Mouse (Mus musculus) left cerebral cortex, postnatal 25 days (tissue): Measurements from ENCODE around the gene Zswim8. TPM values are rescaled to one million over a fixed set of nuclear protein-coding genes. Genes with fewer than 3 reads are reported as not detected.
"Not testable (repeated sequence)": the region's sequence is repeated elsewhere in the genome, so short reads cannot be mapped to it uniquely, and the experiment has no call there.

Source experiments
- DNase-seq, 2 experiments: peaks; one replicate each; pipeline ENCODE4 v3.0.0; 2022; ENCODE audit warnings: low spot score in 2 of 2, mixed read lengths in 1 of 2
- intact Hi-C: fragments of 180-260 bp; cut with DNase I; formaldehyde crosslinking; loops from one replicate; pipeline ENCODE4 v1.15.1; 2025
- total RNA-seq, 2 experiments: library from RNA; stranded (reverse); gene quantifications; 2 replicates each; pipeline ENCODE4 v1.2.3; 2021

Zswim8 gene
- total RNA-seq, 2 experiments from 2014 or later = 152 to 155 TPM

GRCm38 (mm10) chr14:20689009-20689408 lies 18.3 kb upstream of the Zswim8 start:
- intact Hi-C loops = no loop called here
- DNase-seq = no peak

GRCm38 (mm10) chr14:20691772-20692171 lies 15.6 kb upstream of the Zswim8 start:
- no peak for DNase-seq
- intact Hi-C loops = no loop called here

- intact Hi-C loops = no loop called here
- no peak for DNase-seq
These were observed 13.7 kb upstream of the Zswim8 start for GRCm38 (mm10) chr14:20693589-20694101.

- intact Hi-C loops = no loop called here
- DNase-seq = peak; percentile 17 to 35
These were observed 13.0 kb upstream of the Zswim8 start for GRCm38 (mm10) chr14:20694185-20694883.

- DNase-seq = peak; percentile 86 to 88
- intact Hi-C loops = no loop called here
These were observed 12.2 kb upstream of the Zswim8 start, which contains the start of gene Fut11 for GRCm38 (mm10) chr14:20694884-20695760. Gene Fut11 (plus strand): TSS chr14:20694968.

GRCm38 (mm10) chr14:20695761-20696520 lies 11.4 kb upstream of the Zswim8 start:
- no peak for DNase-seq
- intact Hi-C loops = no loop called here

GRCm38 (mm10) chr14:20696986-20697385 lies 10.4 kb upstream of the Zswim8 start:
- intact Hi-C loops = no loop called here

GRCm38 (mm10) chr14:20698515-20698914 lies 8.8 kb upstream of the Zswim8 start:
- intact Hi-C loops = no loop called here
- no peak for DNase-seq

More at GRCm38 (mm10) chr14:20696986-20697385, 10.4 kb upstream of the Zswim8 start:
- DNase-seq = peak; percentile 68 to 82

GRCm38 (mm10) chr14:20700362-20700761 lies 7.0 kb upstream of the Zswim8 start:
- no peak for DNase-seq
- intact Hi-C loops = no loop called here

GRCm38 (mm10) chr14:20701554-20701953 lies 5.8 kb upstream of the Zswim8 start:
- intact Hi-C loops = no loop called here

GRCm38 (mm10) chr14:20702096-20702740 lies 5.1 kb upstream of the Zswim8 start:
- intact Hi-C loops = no loop called here
- no peak for DNase-seq

More at GRCm38 (mm10) chr14:20701554-20701953, 5.8 kb upstream of the Zswim8 start:
- no peak for DNase-seq

GRCm38 (mm10) chr14:20702741-20703381 lies 4.5 kb upstream of the Zswim8 start, which contains the start of gene Chchd1:
Gene Chchd1 (plus strand): TSS chr14:20703006.
- peak; percentile 92 to 94 for DNase-seq
- intact Hi-C loops = no loop called here

GRCm38 (mm10) chr14:20703461-20703860 lies 3.9 kb upstream of the Zswim8 start:
- intact Hi-C loops, DNase-seq: not testable (repeated sequence)

- intact Hi-C loops = no loop called here
- DNase-seq = no peak
These were observed 887 bp downstream of the Zswim8 start for GRCm38 (mm10) chr14:20708239-20708638.

GRCm38 (mm10) chr14:20713832-20714231 lies 6.5 kb downstream of the Zswim8 start:
- intact Hi-C loops = no loop called here
- DNase-seq = no peak

- no peak for DNase-seq
- intact Hi-C loops = no loop called here
These were observed 11.1 kb downstream of the Zswim8 start for GRCm38 (mm10) chr14:20718443-20718842.

- no peak for DNase-seq
- intact Hi-C loops = no loop called here
These were observed 12.4 kb downstream of the Zswim8 start for GRCm38 (mm10) chr14:20719767-20720166.

GRCm38 (mm10) chr14:20721371-20721770 lies 14.0 kb downstream of the Zswim8 start:
- intact Hi-C loops = no loop called here
- DNase-seq = no peak

GRCm38 (mm10) chr14:20723006-20723405 lies 15.7 kb downstream of the Zswim8 start:
- intact Hi-C loops = no loop called here
- DNase-seq = no peak
